Mouse (Mus musculus) embryonic fibroblast, embryonic 13.5 days (primary cell): Measurements from ENCODE around the gene Saa2.
"Not testable (repeated sequence)": the region's sequence is repeated elsewhere in the genome, so short reads cannot be mapped to it uniquely, and the experiment has no call there.

Experiments
- CTCF ChIP-seq: IDR thresholded peaks from 2 replicates; pipeline ENCODE4 v1.5.1; 2011; ENCODE audit warnings: mild to moderate bottlenecking, control low read depth, low read length, moderate library complexity, borderline replicate concordance; ENCODE audit not compliant: insufficient read depth
- POLR2A ChIP-seq: IDR thresholded peaks from 2 replicates; pipeline ENCODE4 v1.6.1; 2011; ENCODE audit warnings: low read depth, mild to moderate bottlenecking, control low read depth, low read length, moderate library complexity

- TF ChIP-seq CTCF, POLR2A: not testable (repeated sequence)
Measured at GRCm38 (mm10) chr7:46740041-46740440, 11.5 kb upstream of the Saa2 start.
